Mouse (Mus musculus): ENCODE measurements around the gene Oxct1. TPM values are rescaled to one million over a fixed set of nuclear protein-coding genes. Genes with fewer than 3 reads are reported as not detected.

Gene Oxct1
- total RNA-seq, 2 experiments from 2014 or later: 490 to 507 TPM

DNA sequence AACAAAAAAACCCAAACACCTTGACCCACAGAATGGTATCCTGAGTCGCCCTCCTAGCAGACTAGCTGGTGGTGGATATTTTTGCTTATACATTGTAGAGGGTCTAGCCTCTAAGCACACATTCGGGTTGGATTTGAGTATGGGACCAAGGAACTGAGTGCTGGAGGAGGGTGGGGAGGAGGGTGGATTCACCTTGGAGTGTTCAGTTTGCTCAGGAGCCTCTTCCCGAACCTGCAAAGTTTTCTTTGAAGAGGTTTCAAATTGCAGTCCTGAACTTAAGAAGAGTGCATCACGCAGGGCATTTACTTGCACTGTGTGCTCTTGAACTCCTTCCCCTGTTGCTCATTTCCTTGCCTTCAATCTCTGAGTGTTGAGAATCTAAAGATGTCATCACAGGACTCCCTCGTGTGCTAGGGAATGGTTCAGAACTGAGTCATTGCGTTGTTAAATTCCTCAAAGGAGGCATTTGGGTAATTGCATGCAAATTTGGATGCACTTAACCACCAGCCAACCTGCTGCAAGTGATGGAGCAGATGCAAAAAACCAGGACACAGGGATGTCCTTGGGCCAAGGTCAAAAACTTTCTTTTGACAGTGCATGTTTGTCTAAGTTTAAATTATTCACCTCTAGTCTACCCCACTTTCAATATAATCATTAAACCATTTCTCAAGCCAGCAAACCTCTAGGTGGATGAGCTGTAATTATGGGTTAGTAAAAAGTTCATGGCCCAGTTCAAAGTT, 1.7 kb downstream of the Oxct1 start:
- no peak for DNase-seq (ENCODE audit: low spot score in 2 of 2)

DNA sequence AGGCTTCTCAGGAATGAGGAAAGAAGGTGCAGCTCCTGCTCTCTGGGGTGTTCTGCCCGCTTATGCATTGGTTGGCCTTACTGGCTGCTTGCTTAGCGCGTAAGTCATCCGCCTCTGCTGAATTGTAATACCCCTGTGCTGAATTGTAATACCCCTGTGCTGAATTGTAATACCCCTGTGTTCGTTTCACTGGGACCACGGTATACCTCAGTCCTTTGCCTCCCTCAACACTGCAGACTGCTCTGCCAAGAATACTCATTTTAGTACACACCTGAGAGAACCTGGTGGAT, 2.2 kb downstream of the Oxct1 start:
- no peak for DNase-seq (ENCODE audit: low spot score in 2 of 2)

DNA sequence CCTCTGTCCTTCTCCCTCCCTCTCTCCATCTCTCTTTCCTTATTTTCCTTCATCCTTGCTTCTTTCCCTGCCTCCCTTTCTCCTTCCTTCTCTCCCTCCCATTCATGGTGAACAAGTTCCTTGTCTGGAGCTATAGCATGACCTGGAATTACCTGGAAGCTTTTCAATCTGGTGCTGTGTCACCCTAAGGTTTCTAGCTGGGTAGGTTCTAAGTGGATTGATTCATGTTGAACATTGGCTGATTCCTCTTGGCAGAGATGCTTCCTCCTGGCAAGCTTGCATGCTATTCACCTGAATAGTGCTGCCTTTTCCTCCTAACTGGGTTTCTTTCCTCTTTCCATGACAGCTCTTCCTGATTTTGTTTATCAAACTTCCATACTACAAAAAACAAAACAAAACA, 2.8 kb downstream of the Oxct1 start:
- no peak for DNase-seq (ENCODE audit: low spot score in 2 of 2)

DNA sequence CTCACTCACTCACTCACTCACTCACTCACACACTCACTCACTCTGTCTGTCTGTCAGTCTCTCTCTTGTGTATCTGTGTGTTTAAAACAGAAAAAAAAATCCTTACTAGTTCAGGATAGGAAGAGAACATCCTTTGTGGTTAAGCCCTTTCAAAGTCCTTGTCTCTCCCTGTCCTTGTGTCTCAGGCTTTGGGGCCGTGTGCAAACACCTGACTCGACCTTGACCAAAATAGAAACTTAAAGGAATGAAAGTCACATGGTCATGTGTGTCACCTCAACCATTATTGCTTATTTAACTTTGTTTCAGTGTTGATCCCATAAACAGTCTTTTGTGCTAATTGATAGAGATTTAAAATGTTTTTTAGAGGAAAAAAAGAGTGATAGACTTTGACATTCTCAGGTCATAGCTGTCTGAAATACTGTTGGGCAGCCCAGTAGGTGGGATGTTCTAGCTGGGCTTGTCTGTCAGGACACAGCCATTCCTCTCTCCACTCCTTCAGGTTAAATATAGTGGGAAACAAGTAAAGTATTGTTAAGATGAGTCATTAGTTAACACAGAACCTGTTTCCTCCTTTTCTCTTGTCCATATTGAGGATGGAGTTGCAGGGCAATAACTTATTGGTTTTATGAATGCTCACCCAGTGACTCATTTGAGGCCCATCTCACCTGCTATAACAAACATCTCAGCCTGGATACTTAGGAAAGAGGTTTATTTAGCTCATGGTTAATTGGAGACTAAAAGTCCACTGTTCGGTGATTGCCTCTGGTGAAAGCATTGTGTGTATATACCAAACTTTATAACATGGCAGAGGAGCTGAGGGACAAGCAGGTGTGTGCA, 7.2 kb downstream of the Oxct1 start:
- no peak for DNase-seq (ENCODE audit: low spot score in 2 of 2)

DNA sequence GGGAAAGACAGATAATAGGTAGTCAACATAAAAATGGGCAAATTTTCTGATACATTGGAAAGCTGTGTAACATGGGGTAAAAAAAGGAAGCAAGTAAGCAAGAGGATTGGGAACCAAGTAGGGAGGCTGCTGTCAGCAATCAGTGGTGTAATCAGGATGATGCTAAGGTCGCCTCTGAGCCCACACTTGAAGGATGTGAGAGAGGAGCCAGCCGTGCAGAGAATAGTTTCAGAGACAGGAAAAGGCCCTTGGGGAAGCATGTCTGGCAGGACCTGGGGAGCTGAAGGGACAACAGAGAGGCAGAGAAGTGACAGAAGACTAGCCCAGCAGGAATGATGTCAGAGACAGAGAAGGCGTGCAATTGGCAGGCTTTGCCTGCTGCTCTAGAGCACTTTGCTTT, 16.2 kb downstream of the Oxct1 start:
- no peak for DNase-seq (ENCODE audit: low spot score in 2 of 2)

DNA sequence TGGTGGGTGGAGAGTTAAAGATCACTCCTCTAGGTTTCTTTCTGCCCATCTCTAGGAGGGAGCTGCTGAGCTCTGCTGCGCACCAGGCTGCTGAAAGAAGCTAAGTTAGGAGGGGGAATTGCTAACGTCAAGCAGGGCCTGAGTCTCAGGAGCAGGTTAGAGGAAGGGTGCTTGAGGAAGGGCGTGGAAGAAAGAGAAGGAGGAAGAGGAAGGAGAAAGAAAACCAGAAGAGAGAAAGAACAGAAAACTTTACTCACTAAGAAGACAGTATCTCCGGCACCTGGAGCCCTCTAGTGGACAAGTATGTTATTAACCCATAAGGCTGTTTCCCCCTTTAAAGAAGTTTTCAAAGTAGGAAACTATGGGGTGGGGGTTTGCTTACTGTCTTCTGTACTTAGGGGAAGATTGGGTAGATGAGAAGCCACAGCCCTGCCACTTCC, 16.9 kb downstream of the Oxct1 start:
- no peak for DNase-seq (ENCODE audit: low spot score in 2 of 2)

DNA sequence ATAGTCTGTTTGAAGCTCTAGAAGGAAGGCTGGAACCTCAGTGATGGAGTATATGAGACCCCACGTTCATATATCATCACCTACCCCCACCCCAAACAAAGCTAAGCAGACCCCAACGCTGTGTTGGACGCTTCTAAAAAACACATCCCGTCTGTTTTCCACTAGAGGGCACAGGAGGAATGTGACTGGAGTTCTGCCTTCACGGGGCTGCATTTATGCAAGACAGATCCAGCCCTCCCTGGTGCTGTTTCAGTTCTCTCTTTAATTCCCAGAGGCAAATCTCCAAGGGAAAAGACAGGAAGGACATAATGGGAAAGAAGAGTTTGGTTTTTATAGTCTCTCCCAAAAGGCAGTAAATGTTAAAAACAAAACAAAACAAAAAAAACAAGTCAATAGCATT, 30.4 kb downstream of the Oxct1 start:
- DNase-seq (ENCODE audit: low spot score in 2 of 2): peak in 1 of 2 experiments; percentile 68

DNA sequence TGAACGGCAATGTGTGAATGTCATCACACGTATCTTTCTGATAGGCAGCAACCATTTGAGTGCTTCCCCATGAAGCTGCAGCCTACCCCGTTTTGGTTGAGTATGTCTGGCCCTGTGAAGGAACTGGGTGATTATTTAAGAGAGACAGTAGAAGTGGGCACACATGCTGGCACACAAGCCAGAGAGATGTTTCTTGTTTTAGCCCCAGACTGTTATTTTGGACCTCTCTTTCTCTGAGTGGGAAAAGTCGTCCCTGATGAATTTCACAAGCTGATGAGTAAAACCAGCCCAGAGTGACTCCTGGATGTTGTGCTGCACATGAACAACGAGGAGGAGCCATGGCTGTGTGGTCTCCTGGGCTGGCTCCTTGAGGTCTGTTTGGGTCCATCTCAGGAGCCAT, 37.4 kb downstream of the Oxct1 start:
- no peak for DNase-seq (ENCODE audit: low spot score in 2 of 2)

DNA sequence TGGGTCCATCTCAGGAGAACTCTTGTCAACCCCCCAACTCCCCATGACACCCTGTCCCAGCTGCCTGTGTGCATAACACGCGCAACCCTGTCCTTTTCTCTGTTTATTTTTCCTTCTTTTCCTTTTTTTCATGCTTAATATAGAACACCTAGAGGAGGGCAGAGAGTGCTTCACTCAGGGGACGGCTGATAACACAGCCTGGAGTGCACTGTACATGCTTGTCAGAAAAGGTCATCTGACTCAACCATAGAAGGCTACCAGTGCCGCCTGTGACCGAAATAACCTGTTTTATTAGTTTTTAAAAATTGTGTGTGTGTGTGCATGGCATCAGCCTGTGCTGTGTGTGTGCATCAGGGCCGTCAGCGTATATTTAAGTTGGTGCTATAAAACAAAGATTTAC, 37.8 kb downstream of the Oxct1 start:
- no peak for DNase-seq (ENCODE audit: low spot score in 2 of 2)

DNA sequence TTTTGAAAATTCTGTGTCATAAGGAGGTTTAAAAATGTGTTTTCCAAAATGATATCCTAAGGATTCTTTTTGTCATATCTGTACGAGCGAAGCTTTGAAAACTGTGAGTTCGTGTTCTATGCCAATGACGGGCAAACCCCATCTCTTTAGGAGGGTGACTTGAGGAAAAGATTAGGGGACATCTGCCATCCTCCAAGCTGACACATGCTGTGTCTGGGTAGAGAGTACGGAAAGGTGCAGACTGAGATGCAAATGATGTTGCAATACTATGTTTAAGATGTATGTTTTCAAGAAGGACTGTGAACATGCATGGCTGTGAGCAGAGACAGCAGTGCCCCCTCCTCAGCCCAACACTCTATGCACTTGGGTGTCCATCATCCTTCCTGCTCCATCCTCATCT, 38.5 kb downstream of the Oxct1 start:
- DNase-seq (ENCODE audit: low spot score in 2 of 2): no peak

DNA sequence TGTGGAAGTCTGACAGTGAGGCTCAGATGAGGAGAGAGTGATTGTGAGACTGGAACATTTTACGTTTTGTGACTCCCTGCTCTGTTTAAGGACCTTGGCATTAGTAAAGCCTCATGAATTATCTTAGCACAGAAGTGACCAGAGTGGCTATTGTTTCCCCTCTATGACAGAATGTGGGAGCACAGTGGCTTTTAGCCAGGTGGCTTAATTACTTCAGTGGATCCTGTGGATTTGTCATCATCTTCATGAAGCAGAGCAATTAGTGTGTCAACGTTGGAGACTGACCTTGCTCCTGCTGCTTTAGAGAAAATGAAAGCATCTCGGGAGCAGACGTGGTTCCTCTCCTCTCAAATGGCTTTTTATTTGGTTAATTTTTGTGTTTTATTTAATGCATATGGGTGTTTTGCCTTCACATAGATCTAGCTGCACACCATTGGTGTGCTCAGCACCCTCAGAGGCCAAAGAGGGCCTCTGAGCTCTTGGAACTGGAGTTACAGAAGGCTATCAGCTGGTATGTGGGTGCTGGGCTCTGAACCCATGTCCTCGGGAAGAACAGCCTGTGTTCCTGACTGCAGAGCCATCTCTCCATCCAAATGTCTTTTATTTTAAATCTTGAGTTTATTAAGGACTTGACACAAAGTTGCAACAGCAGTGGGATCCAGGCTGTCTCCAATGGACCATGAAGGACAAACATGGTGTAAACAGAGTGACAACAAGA, 41.2 kb downstream of the Oxct1 start:
- no peak for DNase-seq (ENCODE audit: low spot score in 2 of 2)

DNA sequence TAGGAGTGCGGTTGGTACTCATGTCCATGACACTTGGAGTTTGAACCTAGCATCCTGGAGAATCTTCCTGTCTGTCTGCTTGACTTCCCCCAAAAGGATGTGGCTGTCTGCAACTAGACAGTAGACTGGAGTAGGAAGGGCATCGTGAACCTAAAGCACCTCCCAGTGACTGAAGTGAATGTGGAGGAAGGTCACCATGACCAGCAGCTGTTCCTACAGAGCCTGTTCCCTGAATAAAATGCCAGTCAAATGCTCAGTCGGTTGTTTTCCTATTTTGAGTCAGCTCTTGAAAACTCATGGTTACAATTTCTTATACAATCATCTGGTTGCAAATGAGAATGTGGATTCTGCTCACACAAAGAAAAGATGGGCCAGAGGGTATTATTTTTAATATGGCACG, 51.8 kb downstream of the Oxct1 start:
- DNase-seq (ENCODE audit: low spot score in 2 of 2): no peak

DNA sequence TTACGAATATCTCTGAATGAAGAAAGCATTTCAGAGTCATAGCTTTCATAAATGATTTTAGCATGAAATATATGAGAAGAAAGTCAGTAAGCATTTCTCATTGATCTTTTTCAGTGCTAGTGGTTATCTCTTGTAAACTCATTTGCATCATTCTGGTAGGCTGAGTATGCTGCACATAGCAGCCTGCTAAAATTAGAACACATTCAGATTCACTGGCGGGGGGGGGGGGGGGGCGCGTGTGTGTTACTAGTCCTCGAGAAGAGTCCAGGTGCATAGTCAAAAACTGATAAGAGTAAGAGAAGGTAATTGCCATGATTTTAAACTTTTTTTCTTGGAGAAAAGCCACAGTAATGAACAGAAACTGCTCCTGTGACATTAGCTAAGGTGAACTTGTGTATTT, 52.6 kb downstream of the Oxct1 start:
- no peak for DNase-seq (ENCODE audit: low spot score in 2 of 2)

DNA sequence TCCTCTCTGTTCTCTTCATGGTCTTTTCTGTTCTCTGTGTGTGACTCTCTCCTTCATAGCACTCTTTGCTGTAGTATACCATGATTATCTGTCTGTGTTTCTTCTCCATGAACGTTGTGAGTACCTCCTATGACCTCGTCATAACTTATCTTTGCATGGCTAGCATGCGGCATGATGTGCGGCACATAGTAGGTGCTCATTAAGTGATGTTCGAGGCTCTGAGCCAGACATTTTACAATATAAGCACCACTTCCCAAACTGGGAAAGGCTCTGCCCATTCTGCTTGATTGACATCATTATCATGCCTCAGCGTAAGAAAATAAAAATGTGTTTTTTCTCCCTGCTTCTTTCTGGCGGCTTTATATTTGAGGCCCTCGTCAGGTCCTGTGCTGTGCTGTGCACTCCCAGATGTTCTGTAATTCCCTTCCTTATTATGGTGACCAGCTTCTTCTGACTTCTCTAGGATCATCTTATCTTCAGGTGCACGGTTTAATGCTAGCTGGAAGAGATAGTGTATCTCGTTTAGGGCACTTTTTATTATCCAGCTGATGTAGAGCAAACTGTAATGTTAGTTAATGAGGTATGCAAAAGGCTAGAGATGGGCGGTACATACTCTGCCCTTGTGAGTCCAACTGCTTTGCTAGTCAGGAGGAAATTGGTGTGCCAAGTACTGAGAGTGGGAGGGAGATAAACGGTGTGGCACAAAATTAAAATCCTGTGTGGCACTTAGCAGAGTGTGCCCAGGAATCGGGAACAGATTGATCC, 53.4 kb downstream of the Oxct1 start:
- DNase-seq (ENCODE audit: low spot score in 2 of 2): no peak

DNA sequence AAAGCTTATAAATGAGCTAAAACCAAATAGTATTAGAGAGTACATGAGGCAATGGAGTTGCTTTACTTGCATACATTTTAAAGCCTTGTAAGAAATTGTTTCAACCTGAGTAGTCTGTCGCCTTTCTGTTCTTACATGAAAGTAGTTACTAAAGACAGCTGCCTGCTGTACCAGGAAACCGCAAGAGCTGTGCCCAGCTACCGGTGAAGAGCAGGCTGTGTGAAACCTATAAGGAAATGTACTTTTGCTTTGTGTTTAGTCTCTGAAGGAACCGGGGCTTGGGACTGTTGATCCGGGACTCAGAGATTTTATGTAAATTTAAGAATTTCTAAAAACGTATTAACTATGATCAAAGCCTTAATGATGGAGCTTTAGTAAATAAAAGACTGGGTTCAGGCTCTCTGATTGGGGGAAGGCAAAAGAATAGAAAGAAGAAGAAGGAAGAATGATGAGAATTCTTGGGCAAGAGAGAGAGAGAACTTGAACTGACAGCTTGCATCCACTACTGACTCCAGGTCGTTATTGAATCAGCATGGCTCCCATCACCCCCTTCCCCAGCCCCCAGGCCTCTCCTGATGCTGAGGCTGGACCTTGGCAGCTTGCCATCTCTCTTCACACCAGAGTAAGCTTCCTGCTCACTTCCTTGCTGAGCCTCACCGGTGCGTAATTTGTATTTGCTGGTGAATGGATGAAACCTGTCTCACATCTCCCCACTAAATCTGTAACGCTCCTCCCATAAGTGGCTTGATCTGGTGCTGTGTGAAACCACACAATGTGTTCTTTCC, 59.6 kb downstream of the Oxct1 start:
- no peak for DNase-seq (ENCODE audit: low spot score in 2 of 2)

DNA sequence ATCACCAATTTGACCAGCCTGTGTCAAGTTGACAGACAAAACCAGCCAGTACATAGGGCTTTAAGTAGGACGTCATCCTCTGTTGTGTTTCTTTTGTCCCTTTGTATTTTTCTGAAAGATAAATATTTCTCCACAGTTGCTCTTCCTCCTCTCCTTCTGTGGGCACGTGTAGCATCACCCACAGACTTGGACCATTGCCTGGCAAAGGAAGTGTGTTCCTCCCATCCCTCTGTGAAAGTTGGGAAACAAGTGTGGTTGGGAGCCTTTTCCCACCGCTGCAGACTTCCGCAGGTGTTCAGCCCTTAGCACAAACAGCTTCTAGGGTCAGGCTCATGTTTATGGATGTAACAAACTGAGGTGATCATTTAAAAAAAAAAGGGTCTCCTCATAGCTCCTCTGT, 61.3 kb downstream of the Oxct1 start:
- DNase-seq (ENCODE audit: low spot score in 2 of 2): no peak

DNA sequence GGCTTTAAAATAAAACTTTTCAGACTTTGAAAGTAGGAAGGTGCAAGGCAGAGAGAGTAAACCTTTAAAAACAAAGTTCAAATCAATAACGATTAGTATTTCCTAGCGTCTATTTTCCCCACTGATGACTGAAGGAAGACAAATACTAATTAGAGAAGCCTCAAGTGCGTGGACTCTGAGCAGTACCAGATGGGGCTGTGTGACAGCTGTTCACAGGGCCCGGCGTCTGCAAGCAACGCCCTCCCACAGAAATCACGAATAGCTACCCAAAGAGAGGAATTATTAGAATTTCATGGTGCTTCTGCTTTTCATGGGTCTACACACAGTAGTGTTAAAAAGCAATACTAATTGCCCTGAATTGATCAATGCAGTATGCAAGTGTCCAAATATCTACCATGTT, 61.7 kb downstream of the Oxct1 start:
- DNase-seq (ENCODE audit: low spot score in 2 of 2): peak in 1 of 2 experiments; percentile 28

DNA sequence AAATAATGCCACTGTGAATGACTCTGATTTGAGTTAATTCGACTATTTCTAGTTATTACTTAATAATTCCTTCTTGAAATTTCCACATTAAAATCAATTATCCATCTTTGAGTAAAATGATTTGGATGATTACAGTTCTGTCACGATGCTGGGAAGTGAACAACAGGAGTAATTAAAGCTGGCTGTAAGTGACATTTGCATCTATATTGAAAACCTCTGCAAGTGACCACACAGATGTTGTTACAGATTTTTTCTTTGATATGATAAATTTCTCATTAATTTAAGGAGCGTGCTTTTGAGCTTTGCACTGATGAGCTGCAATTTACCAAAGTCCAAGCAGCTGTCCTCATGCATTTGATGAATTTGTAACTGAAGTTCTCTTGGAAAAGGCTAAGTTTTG, 64.4 kb downstream of the Oxct1 start:
- no peak for DNase-seq (ENCODE audit: low spot score in 2 of 2)

DNA sequence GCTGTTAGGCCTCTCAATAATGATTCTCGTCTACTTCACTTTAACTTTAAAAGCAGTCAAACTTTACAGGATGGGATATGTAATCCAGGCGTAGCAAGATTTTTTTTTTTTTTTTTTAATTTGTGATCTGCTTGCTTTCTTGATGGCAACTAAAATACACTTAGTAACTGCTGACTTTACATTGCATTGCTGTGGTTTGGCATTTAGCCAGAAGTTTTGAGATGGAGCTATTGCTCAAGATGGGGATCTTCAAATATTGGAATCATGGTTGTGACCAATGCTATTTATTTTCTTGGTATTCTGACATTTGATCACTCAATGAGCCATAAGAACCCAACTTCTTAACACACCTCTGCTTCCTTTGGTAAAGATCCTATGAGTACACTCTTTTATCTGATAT, 66.4 kb downstream of the Oxct1 start:
- DNase-seq (ENCODE audit: low spot score in 2 of 2): no peak

DNA sequence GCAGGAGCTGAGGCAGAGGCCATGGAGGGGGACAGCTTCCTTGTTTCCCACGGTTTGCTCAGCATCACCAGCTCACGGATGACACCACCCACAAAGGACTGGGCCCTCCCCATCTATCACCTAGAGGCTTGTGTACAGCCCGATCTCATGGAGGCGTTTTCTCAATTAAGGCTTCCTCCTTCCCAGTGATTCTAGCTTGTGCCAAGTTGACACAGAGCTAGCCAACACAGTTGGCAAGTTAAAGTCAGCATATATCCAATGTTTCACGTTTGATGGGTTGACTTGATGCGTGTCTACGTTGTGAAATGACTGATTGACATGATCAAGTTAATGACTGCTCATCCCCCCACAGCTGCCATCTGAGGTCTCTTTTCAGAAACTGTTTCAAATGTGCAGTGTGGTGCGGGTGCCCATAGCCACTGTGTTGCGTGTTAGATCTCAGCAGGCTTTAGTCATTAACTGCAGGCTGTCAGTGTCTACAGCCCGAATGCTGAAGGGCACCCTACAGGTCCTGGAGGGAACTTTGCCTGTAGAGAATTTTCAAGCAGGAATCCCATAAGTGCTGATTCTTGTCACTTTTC, 74.2 kb downstream of the Oxct1 start:
- DNase-seq (ENCODE audit: low spot score in 2 of 2): no peak
